In genomic region chr2:62718411-62718810, GRCm38 (mm10) we compare ENCODE assay signal across 33 mouse cellular contexts. TPM values are rescaled to one million over a fixed set of nuclear protein-coding genes. Genes with fewer than 3 reads are reported as not detected.
DNase-seq lines count a peak whose midpoint lies in the region; ATAC-seq and TF ChIP-seq lines count a peak whose summit lies in the region.
"Had no signal": no experiment of that assay in that cellular context is flagged by ENCODE, and none has a peak within 500 bp of the region (broad histone marks: within the 10 kb centered on the region; RNA-seq: fewer than 3 reads in every experiment).

No protein-coding gene starts in this region.

- peak; percentile 6 for DNase-seq in hindbrain, postnatal 0 days (ENCODE audit: low spot score)
- peak; percentile 10 for DNase-seq in retina, postnatal 1 day
- DNase-seq in retina, embryonic 14.5 days (ENCODE audit: low spot score) = no peak
- peak; percentile 32 for DNase-seq in telencephalon, adult 2 months (ENCODE audit: low read depth, low spot score)
- DNase-seq in urinary bladder, postnatal 25 days (ENCODE audit: low spot score) = no peak
- DNase-seq in cerebellum, postnatal 25 days = no peak
- DNase-seq: adrenal gland, adult 8-10 months; cerebellum, adult 18-20 months; cerebellum, postnatal 36 days; embryo, embryonic 11 days; gastrocnemius, postnatal 14 days; heart, adult 11 months; heart, postnatal 36 days; kidney, adult 18-20 months; kidney, postnatal 25 days; liver, embryonic 13.5 days; lung, adult 2 months; lung, postnatal 10 days; right cerebral cortex, postnatal 4 days; thymus, adult 2 months; thymus, postnatal 36 days had no signal

- H3K4me1 ChIP-seq in hindbrain, postnatal 0 days (ENCODE audit: insufficient read depth, low read length) = no peaks in the 10 kb centered on the region
- no peaks in the 10 kb centered on the region for H3K4me1 ChIP-seq in hindbrain, embryonic 12.5 days
- H3K4me1 ChIP-seq: embryonic facial prominence, embryonic 12.5 days; kidney, embryonic 15.5 days; limb, embryonic 10.5 days; limb, embryonic 15.5 days; liver, embryonic 13.5 days had no signal

- no peaks in the 10 kb centered on the region for H3K27me3 ChIP-seq in hindbrain, postnatal 0 days (ENCODE audit: insufficient read depth, low read length)
- H3K27me3 ChIP-seq in hindbrain, embryonic 12.5 days = no peaks in the 10 kb centered on the region
- H3K27me3 ChIP-seq: embryonic facial prominence, embryonic 12.5 days; kidney, embryonic 15.5 days; limb, embryonic 15.5 days; liver, embryonic 13.5 days had no signal

- H3K27ac ChIP-seq in hindbrain, postnatal 0 days = no peak overlapping the region
- no peak overlapping the region for H3K27ac ChIP-seq in hindbrain, embryonic 12.5 days
- H3K27ac ChIP-seq: embryonic facial prominence, embryonic 12.5 days; hindbrain, embryonic 14.5 days; kidney, embryonic 15.5 days; limb, embryonic 10.5 days; limb, embryonic 15.5 days; liver, embryonic 13.5 days; macrophage; stomach, postnatal 0 days had no signal

- H3K36me3 ChIP-seq in hindbrain, postnatal 0 days (ENCODE audit: insufficient read depth, low read length) = no peaks in the 10 kb centered on the region
- H3K36me3 ChIP-seq in hindbrain, embryonic 12.5 days = no peaks in the 10 kb centered on the region
- H3K36me3 ChIP-seq: embryonic facial prominence, embryonic 12.5 days; kidney, embryonic 15.5 days; limb, embryonic 10.5 days; limb, embryonic 15.5 days; liver, embryonic 13.5 days had no signal

- H3K9ac ChIP-seq in hindbrain, postnatal 0 days (replicated peaks; ENCODE audit: low read length) = no peak overlapping the region
- no peak overlapping the region for H3K9ac ChIP-seq in hindbrain, embryonic 12.5 days
- H3K9ac ChIP-seq: embryonic facial prominence, embryonic 12.5 days; hindbrain, embryonic 14.5 days; kidney, embryonic 15.5 days; limb, embryonic 15.5 days; liver, embryonic 13.5 days had no signal

- no peak for TF ChIP-seq CTCF in hindbrain, postnatal 0 days (IDR thresholded peaks at IDR 0.05; ENCODE audit: low read depth)

- H3K9me3 ChIP-seq in hindbrain, postnatal 0 days (ENCODE audit: low read length) = no peaks in the 10 kb centered on the region
- no peaks in the 10 kb centered on the region for H3K9me3 ChIP-seq in hindbrain, embryonic 12.5 days (replicated peaks)
- H3K9me3 ChIP-seq: embryonic facial prominence, embryonic 12.5 days; kidney, embryonic 15.5 days; limb, embryonic 10.5 days; limb, embryonic 15.5 days; liver, embryonic 13.5 days had no signal

- no peak overlapping the region for H3K4me2 ChIP-seq in hindbrain, postnatal 0 days (ENCODE audit: low read depth, low read length)
- H3K4me2 ChIP-seq in hindbrain, embryonic 12.5 days (replicated peaks) = no peak overlapping the region
- H3K4me2 ChIP-seq: embryonic facial prominence, embryonic 12.5 days; heart, embryonic 11.5 days; hindbrain, embryonic 14.5 days; kidney, embryonic 15.5 days; limb, embryonic 15.5 days; liver, embryonic 13.5 days had no signal

- 42% methylated on average over 1 of the region's 1 CpGs for whole genome bisulfite sequencing in hindbrain, postnatal 0 days
- WGBS in hindbrain, embryonic 12.5 days = 55% methylated on average over 1 of the region's 1 CpGs

- ATAC-seq in hindbrain, postnatal 0 days = no peak
- ATAC-seq in hindbrain, embryonic 12.5 days (ENCODE audit: low FRiP score) = no peak
- peak; percentile 46 for ATAC-seq in granulocyte monocyte progenitor cell, adult 5-6 weeks (replicated peaks; ENCODE audit: poor library complexity, severe bottlenecking)
- ATAC-seq: activated CD4-positive, CD25-positive, alpha-beta regulatory T cell, adult 4 months; CD4-positive, CD25-positive, alpha-beta regulatory T cell, adult 4 months had no signal

- H3K4me3 ChIP-seq in hindbrain, postnatal 0 days (ENCODE audit: low read length) = no peak overlapping the region
- H3K4me3 ChIP-seq in hindbrain, embryonic 12.5 days = no peak overlapping the region
- H3K4me3 ChIP-seq: embryonic facial prominence, embryonic 12.5 days; kidney, embryonic 15.5 days; limb, embryonic 10.5 days; limb, embryonic 15.5 days; liver, embryonic 13.5 days had no signal

RNA-seq across cellular contexts. Expression of gene Gca, which starts 54.3 kb away (rescaled TPM):
- 2.4 and 2.7 TPM in 2 replicates for total RNA-seq in hindbrain, postnatal 0 days (2014; rRNA removed)
- polyA plus RNA-seq in hindbrain, postnatal 0 days (2015; fragmentation: Nextera tagmentation; extraction: Ambion mirVana) = 4.1 and 4.3 TPM in 2 replicates
- polyA plus RNA-seq in hindbrain, embryonic 12.5 days (2016; fragmentation: Nextera tagmentation; extraction: Ambion mirVana) = 3.0 TPM in 2 replicates
- total RNA-seq in granulocyte monocyte progenitor cell, adult 5-6 weeks (2014; fragmentation: Nextera tagmentation) = 19.9 and 31.0 TPM in 2 replicates
- total RNA-seq in granulocyte monocyte progenitor cell, adult 5-6 weeks (2017) = 13.8 and 18.3 TPM in 2 replicates

Comparison
In these comparisons a context has a peak if more than half of its experiments do, and no peak if none do; other contexts are left out.
1. DNase-seq: peak in hindbrain, postnatal 0 days (single experiment), retina, postnatal 1 day (single experiment) and telencephalon, adult 2 months (single experiment); none in retina, embryonic 14.5 days (single experiment), urinary bladder, postnatal 25 days (single experiment) and cerebellum, postnatal 25 days (0 of 2).